Mouse (Mus musculus) heart, postnatal 10 days (tissue): ENCODE measurements around the gene Atxn7l3b. TPM values are rescaled to one million over a fixed set of nuclear protein-coding genes. Genes with fewer than 3 reads are reported as not detected.
"Not testable (repeated sequence)": the region's sequence is repeated elsewhere in the genome, so short reads cannot be mapped to it uniquely, and the experiment has no call there.

Experiments
- DNase-seq, 2 experiments: peaks; one replicate each; pipeline ENCODE4 v3.0.0; 2021
- intact Hi-C: fragments of 180-260 bp; cut with DNase I; formaldehyde crosslinking; loops from one replicate; pipeline ENCODE4 v1.15.1; 2025
- total RNA-seq, 2 experiments: library from RNA; stranded (reverse); gene quantifications; 2 replicates each; pipeline ENCODE4 v1.2.3; 2021

Gene Atxn7l3b
- total RNA-seq = 10 to 100 TPM; 57.6 to 58.2 TPM

GRCm38 (mm10) chr10:112928452-112929221, at the start of gene Atxn7l3b:
Atxn7l3b (minus strand) TSS chr10:112929001.
- peak; percentile 97 to 99 for DNase-seq
- intact Hi-C loops = no loop called here

GRCm38 (mm10) chr10:112977586-112977985, 48.8 kb upstream of the Atxn7l3b start:
- DNase-seq = no peak
- intact Hi-C loops = no loop called here

DNA sequence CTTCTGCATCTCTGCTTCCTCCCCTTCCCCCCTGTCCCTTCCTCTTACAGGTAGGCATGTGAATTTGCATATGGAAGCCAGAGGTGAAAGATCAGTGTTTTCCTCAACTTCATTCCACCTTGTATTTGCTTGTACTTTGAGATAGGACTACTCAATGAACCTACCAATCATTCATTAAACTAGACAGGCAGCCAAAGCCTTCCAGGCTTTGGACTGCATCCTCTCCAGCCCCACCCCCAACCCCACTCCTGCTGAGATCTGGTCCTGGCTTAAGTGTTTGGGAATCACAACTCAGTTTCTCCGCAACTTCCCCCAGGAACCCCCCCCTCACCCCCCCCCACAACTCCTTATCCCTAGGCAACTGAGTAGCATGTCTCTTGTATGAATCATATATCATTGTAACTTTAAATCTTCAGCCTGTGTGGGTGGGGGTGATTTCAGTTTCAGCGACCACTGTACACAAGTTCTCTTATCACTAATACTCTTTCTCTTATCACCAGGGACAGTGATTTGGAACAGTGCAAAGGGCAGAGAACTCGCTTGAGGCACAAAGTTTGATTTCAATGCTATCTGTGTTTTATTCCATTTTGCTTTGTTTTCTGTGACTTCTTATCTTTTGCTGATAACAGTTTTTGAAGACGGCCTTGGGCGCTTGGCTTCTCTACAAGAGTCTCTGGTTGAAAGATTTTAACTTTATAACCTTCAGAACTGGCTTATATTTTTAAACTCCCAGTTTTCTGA, 44.7 kb upstream of the Atxn7l3b start:
- no peak for DNase-seq
- intact Hi-C loops = no loop called here

DNA sequence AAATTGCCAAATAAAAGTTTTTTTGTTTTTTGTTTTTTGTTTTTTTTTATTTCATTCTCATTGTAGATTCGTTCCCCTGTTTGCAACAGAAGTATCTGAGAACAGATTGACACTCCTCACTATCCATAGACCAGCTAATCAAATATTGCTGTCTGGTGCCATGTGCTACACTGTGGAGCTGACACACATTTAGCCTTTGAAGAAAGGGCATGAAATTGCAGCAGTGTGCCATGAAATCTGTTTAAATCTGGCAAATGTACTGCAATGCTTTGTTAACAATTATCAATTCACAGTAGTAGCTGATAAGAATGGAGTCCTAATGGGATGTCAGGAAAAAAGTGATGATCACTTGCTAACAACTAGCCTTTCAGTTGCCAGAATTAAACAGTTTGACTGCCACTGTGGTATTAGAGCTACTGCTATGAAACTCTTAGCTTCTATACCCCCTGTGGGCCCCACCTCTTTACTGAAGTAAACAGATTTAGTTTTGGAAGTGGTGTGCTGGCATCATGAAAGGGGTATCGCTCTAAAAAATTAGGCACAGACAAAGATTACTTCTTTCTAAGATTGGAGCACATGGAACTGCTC, 41.3 kb upstream of the Atxn7l3b start:
- intact Hi-C loops = no loop called here
- no peak for DNase-seq

- DNase-seq = no peak
- intact Hi-C loops = no loop called here
These were observed 38.8 kb upstream of the Atxn7l3b start for GRCm38 (mm10) chr10:112967578-112967977.

- intact Hi-C loops, DNase-seq: not testable (repeated sequence)
These were observed 33.4 kb upstream of the Atxn7l3b start for GRCm38 (mm10) chr10:112962216-112962615.

DNA sequence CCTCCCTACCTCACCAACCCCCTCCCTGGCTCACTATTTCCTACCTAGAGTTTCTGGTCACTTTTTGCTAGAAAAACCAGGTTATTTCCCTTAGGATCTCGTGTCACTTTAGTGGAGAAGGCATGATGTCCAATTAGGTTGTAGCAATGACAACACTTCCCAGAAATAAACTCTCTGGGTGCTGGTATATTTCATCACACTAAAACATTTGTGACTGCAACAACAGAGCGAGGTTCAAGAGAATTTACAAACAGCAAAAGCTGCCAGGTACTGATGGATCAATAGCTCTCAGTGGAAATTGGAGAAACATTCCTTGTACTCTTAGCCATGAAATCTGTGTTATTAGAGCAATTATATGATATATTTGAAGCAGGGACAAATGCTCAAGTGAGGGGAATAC, 25.3 kb upstream of the Atxn7l3b start:
- DNase-seq = no peak

GRCm38 (mm10) chr10:112948453-112948852, 19.7 kb upstream of the Atxn7l3b start:
- DNase-seq = no peak
- intact Hi-C loops = no loop called here

More for the DNA sequence above, 25.3 kb upstream of the Atxn7l3b start:
- intact Hi-C loops = no loop called here

DNA sequence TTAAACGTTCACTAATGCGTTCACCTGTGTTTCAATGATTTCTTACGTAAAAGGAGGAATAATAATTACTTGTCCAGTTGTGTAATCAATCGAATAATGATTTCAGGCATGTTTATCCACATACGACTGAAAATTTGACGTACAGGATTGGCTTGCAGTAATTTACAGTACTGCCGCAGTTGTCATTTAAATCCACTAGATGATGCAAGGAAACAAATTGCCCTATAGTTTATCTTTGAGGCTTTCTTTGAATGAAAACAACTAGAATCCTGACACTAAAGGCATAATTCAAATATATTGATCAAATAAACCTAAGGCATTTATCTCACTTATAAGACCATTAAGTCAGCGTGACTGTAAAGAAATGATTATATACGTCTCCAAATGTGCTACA, 418 bp upstream of the Atxn7l3b start:
- DNase-seq = no peak
- intact Hi-C loops = no loop called here

- DNase-seq = no peak
- intact Hi-C loops = no loop called here
These were observed 1.8 kb downstream of the Atxn7l3b start for GRCm38 (mm10) chr10:112926961-112927360.

DNA sequence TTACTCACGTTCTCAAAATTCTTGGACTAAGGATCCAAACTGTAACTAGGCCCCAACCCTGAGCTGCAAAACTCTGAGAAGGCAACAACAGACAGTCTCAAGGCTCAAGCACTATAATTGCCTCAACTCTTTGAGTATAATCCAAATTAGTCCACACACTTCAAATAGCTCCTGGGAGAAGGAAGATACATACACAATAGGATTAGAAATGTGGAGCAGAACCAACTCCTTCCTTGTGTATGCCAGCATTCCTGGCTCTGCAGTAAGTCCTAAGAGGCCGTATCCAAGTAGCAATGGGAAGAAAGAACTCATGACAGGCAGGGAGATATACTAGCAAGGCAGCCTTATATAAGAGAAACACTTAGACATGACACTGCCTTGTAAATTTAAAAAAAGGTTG, 2.5 kb downstream of the Atxn7l3b start:
- DNase-seq = no peak
- intact Hi-C loops = no loop called here

- peak; percentile 17 to 24 for DNase-seq
These were observed 12.1 kb downstream of the Atxn7l3b start for GRCm38 (mm10) chr10:112916575-112917190.

GRCm38 (mm10) chr10:112900243-112900642, 28.6 kb downstream of the Atxn7l3b start:
- DNase-seq = no peak
- intact Hi-C loops = no loop called here

More at GRCm38 (mm10) chr10:112916575-112917190, 12.1 kb downstream of the Atxn7l3b start:
- intact Hi-C loops = no loop called here

GRCm38 (mm10) chr10:112899796-112900195, 29.0 kb downstream of the Atxn7l3b start:
- no peak for DNase-seq
- intact Hi-C loops = no loop called here

DNA sequence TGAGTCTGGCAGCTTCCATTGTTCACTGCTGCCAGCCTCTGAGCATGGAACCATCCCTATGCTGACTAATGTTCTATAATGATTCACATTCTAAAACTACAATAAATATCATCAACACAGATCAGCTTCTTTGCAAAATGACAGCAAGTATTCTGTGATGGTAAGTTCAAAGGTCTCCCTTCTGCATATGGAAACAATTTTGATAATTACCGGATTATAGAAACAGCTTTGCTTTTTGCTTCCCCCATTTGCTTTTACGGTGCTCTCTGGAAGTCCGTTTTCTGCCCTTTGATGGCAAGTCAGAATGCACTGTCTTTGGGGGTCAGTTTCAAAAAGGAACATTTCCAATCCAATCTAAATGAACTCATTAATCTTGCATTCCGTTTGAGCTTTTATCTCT, 32.2 kb downstream of the Atxn7l3b start:
- intact Hi-C loops = no loop called here
- no peak for DNase-seq

DNA sequence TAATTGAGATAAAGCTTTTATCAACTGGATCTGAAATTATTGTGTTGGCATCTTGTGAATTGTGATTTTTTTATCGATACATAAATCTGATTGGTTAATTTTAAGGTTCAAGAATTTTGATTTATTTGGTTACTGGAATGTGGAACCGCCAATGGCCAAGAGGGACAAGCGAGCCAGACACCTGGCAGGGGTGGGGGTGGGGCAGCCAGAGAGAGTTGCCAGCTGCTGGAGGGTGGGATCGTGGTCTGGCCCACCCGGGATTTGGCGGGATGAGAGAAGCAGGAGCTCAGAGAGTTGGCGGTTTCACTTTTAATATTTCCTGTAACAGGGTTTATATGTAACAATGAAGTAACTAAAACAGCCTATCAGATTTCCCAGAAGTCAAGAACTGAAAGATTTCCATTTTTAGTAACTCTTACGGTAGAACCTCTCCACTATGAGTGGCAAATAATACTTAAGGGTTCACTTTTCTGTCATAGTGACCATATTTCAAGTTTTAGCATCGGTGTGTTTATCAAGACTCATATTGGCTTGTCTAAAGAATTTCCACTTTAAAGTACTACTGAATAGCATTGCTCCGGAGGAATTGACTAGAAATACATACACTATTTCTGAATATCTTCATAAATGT, 35.1 kb downstream of the Atxn7l3b start:
- intact Hi-C loops = no loop called here
- DNase-seq = no peak

DNA sequence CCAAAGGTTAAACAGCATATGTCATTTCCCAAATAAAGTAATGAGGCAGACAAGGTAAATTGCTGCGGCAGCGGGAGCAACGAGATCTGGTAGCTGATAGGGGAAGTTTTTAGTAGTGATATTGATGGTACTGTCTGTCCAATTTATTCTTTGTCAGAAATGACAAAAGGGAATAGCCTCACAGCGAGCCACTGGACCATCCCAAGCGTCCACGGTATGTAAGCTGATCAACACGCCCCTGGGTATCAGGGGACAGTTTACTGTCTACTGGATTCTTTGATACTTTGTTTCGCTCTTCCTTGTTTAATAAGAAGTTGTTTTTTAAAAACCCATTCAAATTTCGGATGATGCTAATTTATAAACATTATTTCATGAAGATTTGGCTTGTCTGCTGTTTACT, 44.7 kb downstream of the Atxn7l3b start:
- intact Hi-C loops = no loop called here
- DNase-seq = no peak

- intact Hi-C loops = no loop called here
- DNase-seq = no peak
These were observed 45.2 kb downstream of the Atxn7l3b start for GRCm38 (mm10) chr10:112883688-112884004.

DNA sequence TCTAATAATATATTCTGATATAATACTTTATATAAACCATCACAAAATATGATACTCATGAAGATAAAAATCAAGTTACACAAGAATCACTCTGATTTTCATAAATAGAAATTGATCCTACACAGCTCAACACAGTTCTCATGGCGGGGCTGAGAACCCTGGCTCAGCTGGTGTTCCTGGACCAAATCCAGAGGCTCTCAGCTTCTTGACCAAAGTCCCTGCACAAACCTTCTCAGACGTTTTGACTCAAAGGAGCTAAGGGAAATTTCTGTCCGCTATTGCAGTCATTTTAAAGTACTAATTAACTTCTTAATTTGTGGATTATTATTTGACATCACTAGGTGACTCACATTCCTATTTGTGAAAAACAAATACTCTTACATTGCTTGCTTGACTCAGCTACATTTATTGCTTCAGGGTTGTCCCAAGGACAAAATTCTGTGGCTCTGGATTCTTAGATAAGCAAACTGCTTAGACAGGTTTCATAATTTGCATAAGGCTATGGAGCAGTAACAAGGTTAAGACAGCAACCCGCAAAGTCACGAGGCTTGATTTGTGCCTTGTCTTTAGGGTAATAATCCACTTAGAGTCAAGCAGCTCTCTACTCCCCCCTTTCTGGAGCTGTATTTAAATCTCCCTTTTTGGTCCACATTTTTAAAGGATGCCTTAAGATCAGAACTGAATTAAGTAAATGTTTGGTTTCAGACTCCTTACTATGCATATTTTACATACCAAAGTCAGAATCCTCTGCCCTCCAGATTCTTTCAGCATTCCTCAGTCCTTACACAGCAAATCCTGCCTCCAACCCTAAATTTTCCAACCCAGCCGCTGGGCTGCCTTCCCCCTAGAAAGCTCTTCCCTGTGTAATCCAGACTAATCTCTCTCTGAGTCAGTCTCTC, 45.8 kb downstream of the Atxn7l3b start:
- DNase-seq = peak in 1 of 2 experiments; percentile 3
- intact Hi-C loops = no loop called here

GRCm38 (mm10) chr10:112882149-112882548, 46.7 kb downstream of the Atxn7l3b start:
- DNase-seq = no peak

More at GRCm38 (mm10) chr10:112882149-112882548, 46.7 kb downstream of the Atxn7l3b start:
- intact Hi-C loops = no loop called here
